Mouse (Mus musculus) retina, adult 2 months (tissue): ENCODE measurements around the gene Slco1a6.
"Not testable (repeated sequence)": the region's sequence is repeated elsewhere in the genome, so short reads cannot be mapped to it uniquely, and the experiment has no call there.

Experiments
- DNase-seq: peaks from one replicate; pipeline ENCODE4 v3.0.0-alpha.2; 2012; ENCODE audit warnings: low read depth, low spot score

The Slco1a6 gene

DNA sequence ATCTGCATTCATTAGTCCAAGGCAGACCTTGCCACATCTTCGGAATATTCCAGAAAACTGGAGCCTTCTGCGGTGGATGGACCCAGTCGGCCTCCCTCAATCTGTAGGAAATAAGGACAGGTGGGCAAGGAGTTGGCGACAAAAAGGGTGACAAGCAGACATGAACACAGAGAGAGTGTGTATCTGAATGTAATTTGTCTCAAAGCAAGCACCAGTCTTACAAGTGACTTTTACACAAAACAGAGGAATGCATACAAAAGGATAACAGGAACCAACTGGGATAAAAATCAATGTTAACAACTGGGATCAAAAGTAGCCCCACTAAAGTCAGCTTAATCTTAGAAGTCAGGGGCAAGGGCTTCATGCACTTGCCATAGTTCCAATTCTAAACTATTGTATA is at the start of gene Slco1a6:
TSS of gene Slco1a6 (minus strand) at position 101 of the 400 bp plus-strand sequence.
- DNase-seq: no peak

DNA sequence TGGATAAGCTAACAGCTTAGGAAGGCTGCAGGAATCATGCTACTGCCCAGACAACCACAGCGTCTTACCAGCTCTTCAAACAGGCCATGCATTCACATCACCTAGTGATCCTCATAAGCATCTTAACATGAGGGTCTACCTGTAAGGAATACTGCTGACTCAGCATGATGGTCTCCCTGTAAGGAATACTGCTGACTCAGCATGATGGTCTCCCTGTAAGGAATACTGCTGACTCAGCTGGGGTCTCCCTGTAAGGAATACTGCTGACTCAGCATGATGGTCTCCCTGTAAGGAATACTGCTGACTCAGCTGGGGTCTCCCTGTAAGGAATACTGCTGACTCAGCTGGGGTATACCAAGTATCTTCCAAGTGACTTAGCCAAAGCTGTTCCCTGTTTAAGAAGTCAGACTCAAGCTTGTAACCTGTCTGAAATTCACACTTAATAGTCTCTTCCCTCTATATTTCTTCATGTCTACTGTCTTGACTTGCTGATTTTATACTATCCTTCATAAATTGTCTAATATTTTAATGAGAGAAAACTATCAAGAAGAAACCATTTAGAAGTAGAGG is 42.5 kb upstream of the Slco1a6 start:
- not testable (repeated sequence) for DNase-seq

DNA sequence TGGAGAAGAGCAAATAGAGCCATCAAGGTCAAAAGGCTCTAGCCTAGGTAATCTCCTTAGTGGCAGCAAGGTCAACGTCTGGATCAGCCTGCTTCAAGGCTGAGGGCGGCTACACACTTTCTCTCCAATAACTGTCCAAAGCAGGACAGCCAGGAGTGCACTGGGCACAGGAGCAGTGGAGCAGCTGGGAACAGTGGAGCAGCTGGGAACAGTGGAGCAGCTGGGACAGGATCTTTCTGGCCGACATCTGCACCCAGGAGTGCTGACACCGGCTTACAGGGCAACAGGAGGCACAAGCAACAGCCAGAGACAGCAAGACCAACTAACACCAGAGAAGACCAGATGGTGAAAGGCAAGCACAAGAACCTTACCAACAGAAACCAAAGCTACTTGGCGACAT is 36.7 kb upstream of the Slco1a6 start:
- no peak for DNase-seq

DNA sequence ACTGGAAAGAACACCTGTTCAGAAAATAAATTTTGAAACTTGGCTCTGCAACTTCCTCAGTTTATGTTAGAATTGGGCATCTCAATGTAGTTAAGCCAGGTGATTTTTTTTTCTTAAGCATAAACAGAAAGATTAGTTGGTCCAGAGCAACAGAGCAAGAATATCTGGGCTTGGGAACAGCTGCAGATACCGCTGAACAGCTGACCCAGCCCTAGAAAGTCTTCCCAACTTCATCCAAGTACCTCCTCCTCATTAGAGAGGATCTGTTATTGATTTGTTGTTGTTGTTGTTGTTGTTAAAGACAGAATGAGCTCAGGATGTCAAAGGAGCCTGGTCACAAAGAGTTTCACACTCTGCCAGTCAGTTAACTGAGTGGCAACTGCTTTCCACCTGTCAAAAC is 31.1 kb upstream of the Slco1a6 start:
- DNase-seq: no peak

DNA sequence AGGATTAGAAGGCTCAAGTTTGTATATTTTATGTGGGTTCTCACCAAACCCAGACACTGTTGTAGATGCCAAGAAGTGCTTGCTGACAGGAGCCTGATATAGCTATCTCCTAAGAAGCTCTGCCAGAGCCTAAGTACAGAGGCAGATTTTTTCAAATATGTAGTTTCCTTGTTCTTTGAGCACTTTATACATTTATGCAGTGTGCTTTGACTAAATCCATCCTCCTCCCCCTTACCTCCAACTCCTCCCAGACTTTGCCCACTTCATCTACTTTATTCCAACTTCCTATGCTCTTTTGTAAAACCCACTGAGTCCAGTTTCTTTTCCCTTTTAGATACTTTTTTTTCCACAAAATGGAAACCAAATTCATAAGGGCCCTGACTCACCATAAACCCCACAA is 11.8 kb upstream of the Slco1a6 start:
- DNase-seq: no peak

DNA sequence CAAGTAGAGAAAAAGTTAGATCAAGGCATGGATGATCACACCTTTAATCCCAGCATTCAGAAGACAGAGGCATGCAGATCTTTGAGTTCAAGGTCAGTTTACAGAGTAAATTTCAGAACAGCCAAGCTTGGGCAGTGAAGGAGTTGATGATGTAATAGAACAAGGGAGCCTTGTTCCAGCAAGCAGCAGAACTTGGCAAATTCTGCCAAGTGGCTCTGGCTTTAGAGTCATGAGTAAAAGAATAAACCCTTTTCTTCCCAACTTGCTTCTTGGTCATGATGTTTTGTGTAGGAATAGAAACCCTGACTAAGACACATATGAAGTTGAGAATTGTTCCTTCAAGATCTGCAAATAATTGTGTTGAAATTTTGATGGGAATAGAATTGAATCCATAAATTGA is 3.5 kb upstream of the Slco1a6 start:
- no peak for DNase-seq

DNA sequence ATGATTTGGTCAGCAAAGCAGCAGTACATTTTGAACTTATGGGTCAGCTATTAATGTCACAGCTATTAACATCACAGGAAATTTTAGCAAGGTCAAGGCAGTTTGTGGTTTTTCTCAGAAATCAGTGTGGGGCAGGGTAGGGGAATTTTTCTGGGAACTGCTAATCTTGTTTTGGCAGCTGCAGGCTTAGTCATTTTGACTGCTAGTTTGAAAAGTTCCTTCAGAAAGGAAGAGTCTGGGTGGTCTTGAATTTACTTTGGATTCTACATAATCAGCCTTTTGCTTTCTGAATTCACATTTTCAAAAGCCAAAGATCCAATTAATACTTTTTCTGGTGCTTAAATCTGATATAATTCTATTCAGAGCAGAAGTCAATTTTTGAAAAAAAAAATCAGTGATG is 1.4 kb upstream of the Slco1a6 start:
- no peak for DNase-seq

DNA sequence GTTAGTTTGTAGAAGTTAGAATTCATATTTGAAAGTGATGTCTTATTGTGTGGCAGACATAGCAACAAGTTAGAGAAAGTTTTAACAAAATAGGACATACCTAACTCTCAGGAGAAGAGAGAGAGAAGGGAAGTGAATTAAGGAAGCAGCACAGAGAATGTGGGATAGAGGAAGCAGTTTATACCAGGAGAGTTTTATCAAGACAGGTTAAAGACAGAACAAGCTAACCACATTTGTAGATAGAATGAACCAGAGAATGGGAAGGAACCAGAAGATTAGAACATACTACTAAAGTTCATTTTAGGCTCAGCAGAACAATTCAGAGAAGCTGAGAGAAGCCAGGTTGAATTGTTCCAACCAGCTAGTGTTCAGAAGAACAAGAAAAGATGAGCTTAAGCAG is 7.8 kb downstream of the Slco1a6 start:
- no peak for DNase-seq

DNA sequence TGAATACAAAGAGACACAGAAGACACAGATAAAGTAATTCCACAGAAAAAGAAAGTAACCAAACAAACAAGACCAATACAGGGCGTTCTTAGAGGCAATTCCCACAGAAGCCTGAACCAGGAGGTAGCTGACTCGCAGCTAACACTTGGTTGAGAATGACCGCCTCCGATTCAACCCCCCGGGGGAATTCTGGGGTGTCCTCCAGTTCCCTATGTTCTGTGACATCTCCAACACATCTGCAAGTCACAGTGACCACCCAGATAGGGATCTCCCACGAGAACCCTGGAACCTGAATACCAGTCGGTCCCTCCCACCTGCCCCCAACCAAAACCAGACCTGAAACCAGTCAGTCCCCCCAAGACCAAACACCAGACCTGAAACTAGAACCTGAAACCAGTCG is 14.1 kb downstream of the Slco1a6 start:
- DNase-seq: no peak

DNA sequence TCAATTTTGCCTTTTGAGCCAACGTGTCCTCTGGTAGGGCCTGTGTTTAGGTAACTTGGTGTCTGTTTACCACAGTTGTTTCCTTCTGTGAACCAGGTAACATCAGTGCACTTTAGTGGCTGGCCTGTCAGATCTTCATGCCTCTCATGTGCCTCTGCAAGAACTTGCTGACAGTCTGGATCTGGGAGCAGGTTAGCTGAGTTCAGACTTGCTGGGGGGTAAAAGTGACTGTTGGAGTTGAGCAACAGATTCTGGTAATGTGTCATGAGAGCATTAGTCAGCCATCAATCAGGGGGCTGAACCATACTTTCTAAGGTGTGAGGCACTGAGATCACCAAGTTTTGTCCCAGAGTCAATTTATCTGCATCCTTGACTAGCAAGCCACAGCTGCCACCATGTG is 16.4 kb downstream of the Slco1a6 start:
- no peak for DNase-seq

DNA sequence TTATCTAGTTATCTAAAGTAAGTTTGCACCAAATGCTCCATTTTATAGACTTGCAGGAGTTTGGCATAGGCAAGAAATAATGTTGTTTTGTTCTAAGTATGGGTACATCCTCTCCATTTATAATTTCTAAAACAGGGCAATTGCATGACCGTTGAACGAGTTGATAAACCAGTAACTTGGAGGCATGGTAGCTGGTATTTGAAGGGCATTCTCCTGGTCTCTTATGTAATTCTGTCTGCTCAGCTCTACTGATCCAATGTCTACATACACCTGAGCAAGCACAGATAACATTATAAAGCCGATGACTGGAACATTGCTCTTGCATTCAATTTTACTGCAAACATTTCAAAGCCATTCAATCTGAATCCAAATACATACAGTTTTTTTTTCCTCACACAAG is 20.9 kb downstream of the Slco1a6 start:
- no peak for DNase-seq

DNA sequence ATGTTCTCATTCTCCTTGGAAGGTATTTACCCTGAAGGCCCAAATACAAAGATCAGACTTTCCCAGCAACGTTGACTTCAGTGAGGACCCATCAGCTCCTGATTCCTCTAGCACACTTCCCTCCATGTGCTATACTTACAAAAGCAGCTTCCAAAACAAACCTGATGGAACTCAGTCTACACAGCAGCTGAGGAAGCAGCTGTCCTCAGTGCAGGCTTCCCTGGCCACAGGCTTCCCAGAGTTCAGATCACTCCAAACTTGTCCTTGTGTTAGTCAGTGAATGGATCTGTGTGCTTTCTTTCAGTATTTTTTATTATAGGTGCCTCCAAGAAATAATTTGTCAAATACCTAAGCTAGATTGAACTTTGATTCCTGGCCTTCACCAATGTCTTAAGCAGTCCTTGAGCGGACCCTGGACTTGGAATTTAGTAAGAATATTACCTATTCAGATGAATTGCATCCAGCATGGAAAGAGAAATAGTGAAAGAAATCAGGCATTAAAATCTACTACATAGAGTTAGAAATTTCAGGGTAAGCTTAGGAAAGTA is 22.4 kb downstream of the Slco1a6 start:
- DNase-seq: no peak

DNA sequence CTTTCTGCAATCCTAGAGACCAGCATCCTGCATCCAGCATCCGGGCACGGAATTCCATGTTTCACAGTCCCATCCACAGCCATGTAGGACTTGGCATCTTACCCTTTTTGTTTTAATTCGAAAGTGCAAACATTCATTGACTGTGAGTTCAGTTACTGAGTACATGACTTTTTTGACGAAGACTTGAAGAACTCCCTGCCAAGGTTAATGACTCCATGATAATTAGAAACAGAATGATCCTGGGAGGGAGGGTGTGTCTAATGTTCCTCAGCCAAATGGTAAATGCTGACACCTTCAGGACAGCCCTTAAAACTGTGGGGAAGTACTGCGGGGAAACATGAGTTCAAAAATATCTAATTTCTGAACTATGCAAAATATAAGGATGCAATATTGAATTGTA is 44.9 kb downstream of the Slco1a6 start:
- DNase-seq: no peak

DNA sequence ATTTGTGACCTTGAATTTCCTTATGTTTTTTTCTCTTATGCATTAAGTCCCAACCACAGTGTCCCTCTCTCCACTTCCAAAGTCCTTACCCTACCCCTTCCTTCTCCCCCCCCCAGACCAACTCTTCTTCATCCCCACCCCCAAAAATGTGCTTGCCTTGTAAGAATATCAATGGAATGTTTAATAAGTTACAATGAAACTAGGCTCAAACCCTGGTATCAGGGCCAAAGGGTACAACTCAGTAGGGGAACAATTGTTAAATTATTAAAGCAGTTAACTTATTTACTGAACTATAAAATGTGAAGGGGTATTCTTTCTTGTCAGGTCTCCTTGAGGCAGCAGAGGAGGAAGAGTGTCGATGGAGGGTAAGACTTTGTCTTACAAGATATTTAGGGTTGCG is 47.1 kb downstream of the Slco1a6 start:
- DNase-seq: no peak

DNA sequence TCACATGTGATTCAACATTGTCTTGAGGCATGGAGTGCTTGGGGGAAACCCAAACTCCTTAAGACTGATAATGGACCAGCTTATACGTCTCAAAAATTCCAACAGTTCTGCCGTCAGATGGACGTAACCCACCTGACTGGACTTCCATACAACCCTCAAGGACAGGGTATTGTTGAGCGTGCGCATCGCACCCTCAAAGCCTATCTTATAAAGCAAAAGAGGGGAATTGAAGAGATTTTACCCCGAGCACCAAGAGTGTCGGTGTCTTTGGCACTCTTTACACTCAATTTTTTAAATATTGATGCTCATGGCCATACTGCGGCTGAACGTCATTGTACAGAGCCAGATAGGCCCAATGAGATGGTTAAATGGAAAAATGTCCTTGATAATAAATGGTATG is 54.2 kb downstream of the Slco1a6 start:
- DNase-seq: not testable (repeated sequence)

DNA sequence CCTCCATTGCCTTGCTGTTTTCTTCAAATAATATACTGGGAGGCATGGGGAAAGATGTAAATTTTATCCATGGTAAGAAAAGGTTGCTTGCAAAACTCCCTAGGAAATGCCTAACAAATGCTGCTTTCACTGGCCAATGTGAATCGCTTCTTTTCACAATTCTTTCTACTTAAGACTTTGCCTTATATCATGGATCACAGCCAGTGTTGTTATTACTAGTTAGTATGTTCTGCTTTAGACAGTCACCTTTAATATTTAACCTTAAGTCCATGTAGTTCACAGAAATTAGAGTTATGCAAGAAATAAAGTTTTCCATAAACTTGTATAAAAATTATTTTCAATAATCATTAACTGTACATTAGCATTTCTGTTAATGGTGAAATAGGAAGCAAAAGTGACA is 60.0 kb downstream of the Slco1a6 start:
- DNase-seq: no peak

DNA sequence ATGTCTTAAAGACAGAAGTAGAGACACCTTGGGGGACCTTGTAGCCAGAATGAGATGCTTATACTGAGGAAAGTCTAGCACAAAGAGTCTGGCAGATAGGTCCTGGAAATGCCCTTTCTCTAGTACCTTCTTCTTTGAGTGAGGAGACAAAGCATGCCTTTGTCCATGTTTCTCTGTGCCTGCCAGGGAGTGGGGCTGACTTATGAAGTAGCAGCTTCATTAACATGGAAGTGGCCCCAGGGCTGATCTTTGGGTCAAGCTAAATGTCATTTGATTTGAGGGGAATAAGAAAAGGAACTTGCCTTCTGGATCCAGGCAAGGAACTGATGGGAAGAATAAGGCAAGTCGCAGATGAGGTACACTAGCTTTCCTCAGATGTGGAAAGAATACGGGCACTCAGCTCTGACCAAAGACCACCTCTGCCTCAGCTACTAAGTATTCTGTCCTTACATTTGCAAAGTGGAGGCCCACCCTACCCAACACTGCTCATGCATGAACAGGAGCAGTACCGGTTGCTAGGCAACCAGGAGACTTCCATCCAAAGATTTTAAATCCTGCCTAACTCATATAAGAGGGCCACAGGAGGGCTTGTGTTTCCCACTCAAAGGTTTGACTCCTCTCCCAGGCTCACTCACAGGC is 96.5 kb downstream of the Slco1a6 start:
- no peak for DNase-seq

DNA sequence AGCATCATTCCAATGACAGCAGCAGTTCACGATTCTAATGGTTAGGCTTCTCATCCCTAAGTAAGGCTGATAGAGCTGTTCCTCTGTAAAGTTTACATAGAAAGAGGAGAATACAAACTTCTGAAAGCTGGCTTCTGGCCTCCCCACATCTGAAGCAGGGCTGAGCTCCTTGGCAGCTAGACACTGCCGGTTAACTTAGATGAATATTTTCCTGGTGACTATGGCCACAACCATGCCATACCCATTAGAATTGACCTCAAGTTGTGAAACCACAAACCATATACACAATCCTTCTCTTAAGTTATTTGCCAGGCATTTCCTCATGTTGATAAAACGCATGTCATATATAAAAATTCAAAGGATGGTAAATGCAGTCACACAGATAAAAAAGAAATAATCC is 117.2 kb downstream of the Slco1a6 start:
- no peak for DNase-seq

DNA sequence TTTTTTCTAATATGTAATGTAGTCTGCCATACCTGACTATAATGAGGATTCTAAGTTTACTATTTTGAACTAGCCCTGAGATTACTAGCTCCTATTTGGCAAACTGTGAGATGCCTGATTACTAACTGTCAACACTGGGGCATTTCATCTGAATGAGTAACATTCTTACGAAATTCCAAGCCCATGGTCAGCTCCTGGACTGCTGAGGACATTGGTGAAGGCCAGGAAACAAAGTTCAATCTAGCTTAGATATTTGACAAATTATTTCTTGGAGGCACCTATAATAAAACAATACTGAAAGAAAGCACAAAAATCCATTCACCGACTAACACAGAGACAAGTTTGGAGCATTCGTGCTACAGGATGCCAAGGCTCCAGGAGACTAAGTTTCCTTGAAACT is 150.0 kb downstream of the Slco1a6 start:
- not testable (repeated sequence) for DNase-seq

DNA sequence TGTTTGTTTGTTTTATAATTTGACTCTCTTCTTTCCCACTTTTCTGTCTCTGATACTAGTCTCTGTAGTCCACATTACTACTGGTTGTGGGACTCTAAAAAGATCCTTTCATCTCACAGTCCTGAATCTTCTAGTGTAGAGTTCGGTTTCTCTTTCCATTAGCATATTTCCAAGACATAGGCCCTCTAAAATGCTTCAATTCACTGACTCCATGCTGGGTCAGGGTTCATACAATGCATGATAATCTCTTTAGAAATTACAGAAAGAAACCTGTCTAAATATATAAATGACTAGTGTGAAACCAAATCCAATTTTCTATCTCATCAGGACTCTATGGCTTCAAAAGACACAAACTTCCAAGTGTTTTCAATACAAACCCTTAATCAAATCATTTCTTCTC is 160.6 kb downstream of the Slco1a6 start:
- DNase-seq: no peak

DNA sequence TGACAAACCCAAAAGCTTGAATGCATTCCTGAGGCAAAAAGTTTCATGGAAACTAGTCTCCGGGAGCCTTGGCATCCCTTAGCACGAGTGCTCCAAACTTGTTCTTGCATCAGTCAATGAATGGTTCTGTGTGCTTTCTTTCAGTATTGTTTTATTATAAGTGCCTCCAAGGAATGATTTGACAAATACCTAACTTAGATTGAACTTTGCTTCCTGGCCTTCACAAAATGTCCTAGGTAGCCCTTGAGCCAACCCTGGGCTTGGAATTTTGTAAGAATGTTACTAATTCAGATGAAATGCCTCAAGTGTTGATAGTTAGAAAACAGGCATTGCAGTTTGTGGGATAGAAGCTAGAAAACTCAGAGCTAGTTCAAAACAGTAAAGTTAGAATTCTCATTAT is 162.6 kb downstream of the Slco1a6 start:
- no peak for DNase-seq

DNA sequence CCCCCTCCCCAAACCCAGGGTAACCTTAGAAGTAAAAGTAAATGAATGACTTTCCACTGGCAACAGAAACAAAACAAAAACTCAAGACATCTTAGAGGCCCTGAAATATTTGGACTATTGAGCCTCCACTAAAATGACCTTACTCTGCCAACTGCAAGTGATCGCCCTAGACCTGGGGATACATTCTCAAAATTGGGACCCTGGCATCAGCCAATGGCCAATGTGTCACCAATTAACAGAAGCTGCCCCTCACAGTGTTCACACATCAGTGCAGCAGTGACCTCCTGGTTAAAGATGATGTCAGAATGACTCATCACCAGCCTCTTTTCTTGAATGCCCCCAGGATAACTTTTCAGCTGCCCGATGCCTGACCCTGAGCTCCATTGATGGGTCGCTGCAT is 166.4 kb downstream of the Slco1a6 start:
- no peak for DNase-seq

DNA sequence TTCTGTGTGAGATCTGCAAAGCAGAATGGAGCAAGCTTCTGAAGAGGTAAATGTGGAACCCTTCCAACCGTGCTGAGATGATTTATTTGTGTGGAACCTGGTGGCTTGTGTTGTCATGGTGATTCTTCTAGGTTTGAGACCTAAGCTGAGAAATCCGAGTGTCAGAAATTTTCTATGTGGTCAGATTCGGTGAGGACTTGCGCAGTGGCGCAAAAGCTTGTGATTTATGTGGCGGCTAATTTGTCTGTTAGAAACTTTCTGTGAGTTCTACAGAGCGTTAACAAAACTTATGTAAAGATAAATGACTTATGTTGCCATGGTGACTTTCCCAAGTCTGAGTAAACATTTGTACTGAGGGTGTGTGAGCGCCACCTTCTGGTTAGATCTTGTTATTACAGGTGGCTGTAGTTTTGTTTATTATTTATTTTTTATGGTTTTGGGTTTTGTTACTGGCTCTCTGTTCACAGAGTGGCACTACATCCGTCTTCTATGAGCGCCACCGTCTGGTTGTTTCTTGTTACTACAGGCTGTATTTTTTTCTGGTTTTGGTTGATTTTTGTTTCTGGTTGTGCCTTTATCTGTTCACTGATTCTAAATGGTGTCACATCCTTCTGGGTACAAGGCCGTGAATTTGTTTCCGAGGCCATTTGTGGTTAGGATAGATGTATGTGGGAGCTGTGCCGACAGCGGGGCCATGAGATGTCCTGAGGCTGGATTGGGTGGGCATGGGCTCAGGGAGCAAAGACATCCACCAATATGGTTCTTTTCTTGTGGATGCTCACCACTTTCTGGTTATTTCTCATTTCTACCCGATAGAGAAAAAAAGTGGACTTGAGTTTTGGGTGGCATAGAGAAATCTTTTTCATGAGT is 167.8 kb downstream of the Slco1a6 start:
- DNase-seq: no peak
